Mouse (Mus musculus): ENCODE measurements around the gene Tmem233.

Gene Tmem233

GRCm38 (mm10) chr5:116031190-116031577, 51.9 kb downstream of the Tmem233 start:
- in situ Hi-C loops (cut with MboI; ENCODE audit: unreplicated experiment in 2 of 2): loop anchor here (5.0 to 25.0 kb wide), 4 partner anchors 1064 to 1906 kb away; no protein-coding TSS in a partner anchor

- in situ Hi-C loops (cut with MboI; ENCODE audit: unreplicated experiment in 2 of 2): loop anchor here (5.0 to 25.0 kb wide), 4 partner anchors 1064 to 1907 kb away; no protein-coding TSS in a partner anchor
These were observed 52.4 kb downstream of the Tmem233 start for GRCm38 (mm10) chr5:116030566-116031189.

- in situ Hi-C loops (cut with MboI; ENCODE audit: unreplicated experiment in 2 of 2): loop anchor here (10.0 to 25.0 kb wide), 4 partner anchors 374 to 1908 kb away; partner anchors contain the start of gene Pebp1 (in 1 of the 2)
These were observed 54.0 kb downstream of the Tmem233 start for GRCm38 (mm10) chr5:116029071-116029470.

- in situ Hi-C loops (cut with MboI; ENCODE audit: unreplicated experiment in 2 of 2): loop anchor here (10.0 to 25.0 kb wide), 4 partner anchors 372 to 1911 kb away; partner anchors contain the start of gene Pebp1 (in 1 of the 2)
These were observed 56.5 kb downstream of the Tmem233 start for GRCm38 (mm10) chr5:116026561-116026960.

- in situ Hi-C loops (cut with MboI; ENCODE audit: unreplicated experiment in 2 of 2): loop anchor here (10.0 to 25.0 kb wide), 4 partner anchors 371 to 1911 kb away; partner anchors contain the start of gene Pebp1 (in 1 of the 2)
These were observed 56.9 kb downstream of the Tmem233 start for GRCm38 (mm10) chr5:116026107-116026506.

- in situ Hi-C loops (cut with MboI; ENCODE audit: unreplicated experiment in 2 of 2): loop anchor here (5.0 to 10.0 kb wide), 4 partner anchors 370 to 1370 kb away; partner anchors contain the start of gene Pebp1 (in 1 of the 2)
These were observed 58.7 kb downstream of the Tmem233 start, which contains the start of gene Prkab1 for GRCm38 (mm10) chr5:116024327-116024739. Gene Prkab1, minus strand, starts transcription at chr5:116024508.

- in situ Hi-C loops (cut with MboI; ENCODE audit: unreplicated experiment in 2 of 2): loop anchor here (5.0 to 10.0 kb wide), 4 partner anchors 369 to 1371 kb away; partner anchors contain the start of gene Pebp1 (in 1 of the 2)
These were observed 59.2 kb downstream of the Tmem233 start for GRCm38 (mm10) chr5:116023821-116024284.

GRCm38 (mm10) chr5:116023251-116023661, 59.8 kb downstream of the Tmem233 start:
- in situ Hi-C loops (cut with MboI; ENCODE audit: unreplicated experiment in 2 of 2): loop anchor here (5.0 to 10.0 kb wide), 4 partner anchors 368 to 1372 kb away; partner anchors contain the start of gene Pebp1 (in 1 of the 2)

GRCm38 (mm10) chr5:116022658-116023200, 60.3 kb downstream of the Tmem233 start:
- in situ Hi-C loops (cut with MboI; ENCODE audit: unreplicated experiment in 2 of 2): loop anchor here (5.0 to 10.0 kb wide), 4 partner anchors 368 to 1372 kb away; partner anchors contain the start of gene Pebp1 (in 1 of the 2)

- in situ Hi-C loops (cut with MboI; ENCODE audit: unreplicated experiment in 2 of 2): loop anchor here (5.0 to 10.0 kb wide), 4 partner anchors 367 to 1373 kb away; partner anchors contain the start of gene Pebp1 (in 1 of the 2)
These were observed 60.9 kb downstream of the Tmem233 start for GRCm38 (mm10) chr5:116022131-116022530.

- in situ Hi-C loops (cut with MboI; ENCODE audit: unreplicated experiment in 2 of 2): loop anchor here (5.0 to 10.0 kb wide), 4 partner anchors 367 to 1373 kb away; partner anchors contain the start of gene Pebp1 (in 1 of the 2)
These were observed 61.5 kb downstream of the Tmem233 start for GRCm38 (mm10) chr5:116021552-116021951.

- in situ Hi-C loops (cut with MboI; ENCODE audit: unreplicated experiment in 2 of 2): no loop called here
These were observed 63.7 kb downstream of the Tmem233 start for GRCm38 (mm10) chr5:116019371-116019770.

GRCm38 (mm10) chr5:116018784-116019183, 64.3 kb downstream of the Tmem233 start:
- in situ Hi-C loops (cut with MboI; ENCODE audit: unreplicated experiment in 2 of 2): no loop called here

- in situ Hi-C loops (cut with MboI; ENCODE audit: unreplicated experiment in 2 of 2): no loop called here
These were observed 64.8 kb downstream of the Tmem233 start for GRCm38 (mm10) chr5:116018196-116018595.

- in situ Hi-C loops (cut with MboI; ENCODE audit: unreplicated experiment in 2 of 2): no loop called here
These were observed 65.7 kb downstream of the Tmem233 start for GRCm38 (mm10) chr5:116017391-116017790.

GRCm38 (mm10) chr5:116016542-116016941, 66.5 kb downstream of the Tmem233 start:
- in situ Hi-C loops (cut with MboI; ENCODE audit: unreplicated experiment in 2 of 2): no loop called here

GRCm38 (mm10) chr5:116014237-116014636, 68.8 kb downstream of the Tmem233 start:
- in situ Hi-C loops (cut with MboI; ENCODE audit: unreplicated experiment in 2 of 2): no loop called here

GRCm38 (mm10) chr5:116013821-116014220, 69.2 kb downstream of the Tmem233 start:
- in situ Hi-C loops (cut with MboI; ENCODE audit: unreplicated experiment in 2 of 2): no loop called here

- in situ Hi-C loops (cut with MboI; ENCODE audit: unreplicated experiment in 2 of 2): no loop called here
These were observed 70.5 kb downstream of the Tmem233 start for GRCm38 (mm10) chr5:116012503-116012902.

- in situ Hi-C loops (cut with MboI; ENCODE audit: unreplicated experiment in 2 of 2): no loop called here
These were observed 71.3 kb downstream of the Tmem233 start for GRCm38 (mm10) chr5:116011700-116012099.

All from v-Abl transformed pro-B cells (cell line).